Mouse (Mus musculus) intestine, embryonic 14.5 days (tissue): ENCODE results near the gene Adarb1. TPM values are rescaled to one million over a fixed set of nuclear protein-coding genes. Genes with fewer than 3 reads are reported as not detected.
A peak's percentile ranks its signal among the peaks of the same experiment; 100 is the strongest.

Experiments
- ATAC-seq: fragments of 200-750 bp; cut with Nextera tagmentation; replicated peaks from 2 replicates; pipeline ENCODE4 v1.8.0; 2017; ENCODE audit warnings: low read depth, moderate number of reproducible peaks, moderate TSS enrichment, moderate library complexity; ENCODE audit not compliant: low FRiP score, low TSS enrichment
- DNase-seq: peaks from one replicate; pipeline ENCODE4 v3.0.0-alpha.2; 2018; ENCODE audit warnings: low spot score
- H3K27ac ChIP-seq: fragments of 300-500 bp; sonication (generic); 2 replicates; pipeline ENCODE4 v1.5.1; 2014; ENCODE audit warnings: low read depth, mild to moderate bottlenecking, control low read depth
- H3K27me3 ChIP-seq: fragments of 300-500 bp; sonication (generic); replicated peaks from 2 replicates; pipeline ENCODE4 v1.6.1; 2014; ENCODE audit warnings: low read length, control low read depth; ENCODE audit not compliant: control insufficient read depth, insufficient read depth
- H3K36me3 ChIP-seq: fragments of 300-500 bp; sonication (generic); 2 replicates; pipeline ENCODE4 v1.6.1; 2014; ENCODE audit warnings: low read length, control low read depth; ENCODE audit not compliant: control insufficient read depth, insufficient read depth
- H3K4me1 ChIP-seq: fragments of 300-500 bp; sonication (generic); replicated peaks from 2 replicates; pipeline ENCODE4 v1.6.1; 2014; ENCODE audit warnings: low read length, control low read depth, mixed read lengths; ENCODE audit not compliant: control insufficient read depth, insufficient read depth
- H3K4me2 ChIP-seq: fragments of 300-500 bp; sonication (generic); 2 replicates; pipeline ENCODE4 v1.6.1; 2014; ENCODE audit warnings: low read length
- H3K4me3 ChIP-seq: fragments of 300-500 bp; sonication (generic); 2 replicates; pipeline ENCODE4 v1.5.1; 2014; ENCODE audit warnings: low read depth, low read length, control low read depth, mixed read lengths
- H3K9ac ChIP-seq: fragments of 300-500 bp; sonication (generic); 2 replicates; pipeline ENCODE4 v1.6.1; 2014; ENCODE audit warnings: mild to moderate bottlenecking, low read length
- H3K9me3 ChIP-seq: fragments of 300-500 bp; sonication (generic); 2 replicates; pipeline ENCODE4 v1.6.1; 2016; ENCODE audit warnings: low read length, control low read depth; ENCODE audit not compliant: control insufficient read depth
- WGBS: fragments of 180-500 bp; shearing (Covaris S2); extraction: QIAGEN DNeasy Blood & Tissue Kit; methylation state at CpG from one replicate; pipeline ENCODE4 v1.1.7; 2014; 5-methylcytosine and 5-hydroxymethylcytosine counted together
- polyA plus RNA-seq: library from polyadenylated mRNA; unstranded; fragments of >200 nt; fragmentation: Nextera tagmentation; extraction: Ambion mirVana; gene quantifications from 2 replicates; pipeline ENCODE4 v1.2.1, GENCODE M21; 2014

Adarb1 gene
- polyA plus RNA-seq, 1 experiment from 2014 or later: 3.8 TPM

DNA sequence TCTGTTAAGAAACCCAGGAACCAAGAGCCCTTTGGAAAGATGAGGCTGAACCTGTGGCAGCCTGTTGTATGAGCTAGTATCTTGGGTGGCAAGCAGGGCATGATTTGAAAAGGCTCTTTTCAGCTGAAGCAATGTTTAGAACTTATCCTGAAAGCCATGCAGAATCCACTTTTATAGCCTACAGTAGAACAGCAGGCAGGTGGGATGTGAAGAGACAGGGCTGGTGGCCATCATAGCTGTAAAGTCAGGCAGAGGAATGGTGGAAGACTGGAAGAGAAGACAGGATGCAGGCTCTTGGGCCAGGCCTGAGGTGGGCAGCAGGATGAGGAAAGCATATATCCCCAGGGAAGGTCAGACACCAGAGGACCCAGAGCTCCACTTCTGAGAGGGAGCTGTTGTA, 76.4 kb downstream of the Adarb1 start:
- Histone ChIP-seq H3K9me3 (no peaks in the 10 kb centered on the region), H3K27me3 (no peaks in the 10 kb centered on the region), H3K36me3 (no peaks in the 10 kb centered on the region), H3K9ac (no peak overlapping the region), H3K4me2 (no peak overlapping the region), H3K4me1 (no peaks in the 10 kb centered on the region; the same call in 1 of the 2 replicates), H3K27ac (no peak overlapping the region), H3K4me3 (no peak overlapping the region)
- no peak for ATAC-seq
- DNase-seq: no peak

DNA sequence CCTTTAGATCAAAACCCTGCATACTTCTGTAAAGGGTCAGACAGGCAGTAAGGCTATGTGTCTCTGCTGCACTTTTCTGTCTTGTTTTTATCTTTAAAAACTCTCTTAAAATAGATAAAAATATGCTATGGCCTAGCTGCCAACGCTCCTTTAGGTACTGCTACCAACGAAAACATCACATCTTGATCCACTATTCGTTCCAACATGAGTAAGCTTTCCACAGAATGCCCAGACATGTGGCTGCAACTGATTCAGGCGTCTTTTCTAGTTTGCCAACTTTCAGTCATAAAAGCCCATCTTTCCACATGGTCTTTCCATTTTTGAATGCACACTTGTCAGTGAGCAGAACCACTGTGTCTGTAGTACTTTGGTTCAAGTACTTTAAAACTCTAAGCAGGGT, 77.0 kb downstream of the Adarb1 start:
- Histone ChIP-seq H3K27ac (no peak overlapping the region), H3K9me3 (no peaks in the 10 kb centered on the region), H3K4me3 (no peak overlapping the region), H3K36me3 (no peaks in the 10 kb centered on the region), H3K4me2 (no peak overlapping the region), H3K27me3 (no peaks in the 10 kb centered on the region), H3K4me1 (no peaks in the 10 kb centered on the region; the same call in 1 of the 2 replicates), H3K9ac (no peak overlapping the region)
- ATAC-seq: no peak
- WGBS: 88% methylated on average over 4 of the region's 4 CpGs
- DNase-seq: no peak

DNA sequence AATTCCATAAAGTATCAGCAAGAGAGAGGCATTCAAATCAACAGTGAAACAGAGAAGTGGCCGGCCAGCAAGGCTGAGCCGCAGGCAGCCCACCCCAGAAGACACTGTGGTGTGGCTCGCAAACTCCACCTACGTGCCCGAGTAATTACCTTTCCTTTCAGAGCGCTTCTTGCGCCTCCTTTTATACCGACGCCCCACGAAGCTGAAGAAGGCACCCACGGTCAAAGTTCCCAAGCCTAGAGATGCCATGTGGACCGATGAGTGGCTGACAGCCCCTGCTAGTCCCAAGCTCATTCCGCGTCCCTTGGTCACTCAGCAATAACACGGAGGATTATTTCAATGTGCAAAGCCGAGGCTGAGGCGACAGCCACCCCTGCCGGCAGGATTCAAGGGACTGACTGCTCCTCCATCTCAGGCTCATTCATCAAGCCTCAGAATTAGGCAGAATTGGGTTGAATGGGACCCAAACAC, 78.2 kb downstream of the Adarb1 start:
- Histone ChIP-seq H3K27me3 (no peaks in the 10 kb centered on the region), H3K27ac (no peak overlapping the region), H3K4me3 (peak overlapping the region; percentile 22), H3K4me2 (peak overlapping the region; percentile 52), H3K9me3 (no peaks in the 10 kb centered on the region), H3K36me3 (no peaks in the 10 kb centered on the region), H3K9ac (peak overlapping the region; percentile 27; the same call in 1 of the 2 replicates), H3K4me1 (no peaks in the 10 kb centered on the region; the same call in 1 of the 2 replicates)
- DNase-seq (peak; percentile 58), ATAC-seq (no peak)
- WGBS: 24% methylated on average over 18 of the region's 18 CpGs

DNA sequence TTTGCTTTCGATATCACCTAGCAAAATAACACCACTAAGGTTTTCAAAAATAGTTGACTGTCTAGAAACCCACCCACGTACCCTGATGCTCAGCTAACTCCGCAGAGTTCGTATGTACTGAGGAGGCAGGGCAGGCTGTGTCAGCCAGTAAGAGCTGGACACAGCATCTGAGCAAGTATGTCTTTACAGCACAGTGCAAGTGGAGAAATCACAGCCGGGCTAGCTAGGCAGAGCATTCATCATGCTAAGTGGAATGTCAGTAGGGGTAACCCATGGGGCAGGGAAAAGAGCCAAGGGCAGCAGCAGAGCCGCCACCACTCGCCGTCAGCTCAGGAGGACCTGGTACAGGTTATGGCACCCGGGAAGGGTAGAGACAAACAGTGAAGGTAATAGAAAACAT, 84.6 kb downstream of the Adarb1 start:
- Histone ChIP-seq H3K4me2 (0 out of 2 replicates have a peak overlapping the region, but pooled peaks have one; percentile 14), H3K9me3 (no peaks in the 10 kb centered on the region), H3K4me1 (no peaks in the 10 kb centered on the region), H3K27ac (no peak overlapping the region), H3K9ac (no peak overlapping the region), H3K36me3 (no peaks in the 10 kb centered on the region), H3K27me3 (no peaks in the 10 kb centered on the region), H3K4me3 (no peak overlapping the region)
- 39% methylated on average over 9 of the region's 9 CpGs for WGBS
- DNase-seq: no peak
- ATAC-seq: no peak

DNA sequence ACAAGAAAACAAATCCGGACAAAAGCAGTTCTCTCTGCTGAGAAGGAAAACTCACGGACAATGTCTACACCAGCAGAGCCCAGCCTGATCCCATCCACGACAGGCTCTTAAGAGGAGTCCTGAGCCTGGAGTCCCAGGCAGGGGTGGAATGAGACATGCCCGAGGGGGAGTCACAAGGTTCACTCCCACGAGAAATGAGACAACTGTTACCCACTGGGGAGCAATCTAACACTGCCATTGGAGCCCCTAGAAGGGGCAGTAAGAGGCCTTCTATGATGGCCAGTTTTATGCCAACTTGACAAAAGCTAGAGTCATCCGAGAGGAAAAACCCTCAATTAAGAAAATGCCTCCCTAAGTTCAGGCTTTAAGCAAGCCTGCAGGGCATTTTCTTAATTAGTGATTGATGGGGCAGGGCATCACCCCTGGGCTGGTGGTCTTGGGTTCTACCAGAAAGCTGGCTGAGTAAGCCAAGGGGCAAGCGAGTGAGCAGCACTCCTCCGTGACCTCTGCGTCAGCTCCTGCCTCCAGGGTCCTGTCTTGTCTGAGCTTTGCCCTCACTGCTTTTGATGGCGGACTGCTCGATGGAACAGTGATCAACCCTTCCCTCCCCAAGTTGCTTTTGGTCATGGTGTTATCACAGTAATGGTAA, 88.5 kb downstream of the Adarb1 start:
- H3K4me1 ChIP-seq: no peaks in the 10 kb centered on the region
- no peaks in the 10 kb centered on the region for H3K27me3 ChIP-seq
- WGBS: 72% methylated on average over 11 of the region's 11 CpGs
- H3K9me3 ChIP-seq: no peaks in the 10 kb centered on the region
- no peak overlapping the region for H3K27ac ChIP-seq
- H3K4me2 ChIP-seq: no peak overlapping the region
- no peak for DNase-seq
- no peak for ATAC-seq
- H3K9ac ChIP-seq: no peak overlapping the region
- no peaks in the 10 kb centered on the region for H3K36me3 ChIP-seq
- no peak overlapping the region for H3K4me3 ChIP-seq

DNA sequence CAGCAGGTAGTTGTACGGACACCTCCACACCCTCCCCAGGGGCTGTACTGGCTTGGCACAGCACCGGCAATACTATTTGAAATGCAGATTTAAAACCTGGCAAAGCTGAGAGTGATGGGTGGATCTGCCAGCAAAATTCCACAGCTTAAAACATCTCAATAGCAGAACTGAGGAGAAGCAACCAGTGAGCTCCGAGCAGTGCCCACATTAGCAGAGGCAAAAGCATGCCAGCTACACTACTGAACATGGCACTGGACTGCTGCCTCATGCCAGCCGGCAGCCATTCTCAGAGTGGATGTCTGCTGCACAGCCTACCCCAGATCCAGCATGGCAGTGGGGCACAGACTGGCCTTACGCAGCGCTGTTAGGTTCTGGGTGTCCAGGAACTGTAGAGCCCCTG, 93.4 kb downstream of the Adarb1 start:
- 91% methylated on average over 6 of the region's 6 CpGs for WGBS
- no peak for DNase-seq
- Histone ChIP-seq H3K27me3 (no peaks in the 10 kb centered on the region), H3K36me3 (no peaks in the 10 kb centered on the region), H3K9me3 (no peaks in the 10 kb centered on the region), H3K4me2 (no peak overlapping the region), H3K9ac (no peak overlapping the region), H3K4me3 (no peak overlapping the region), H3K27ac (no peak overlapping the region), H3K4me1 (no peaks in the 10 kb centered on the region)
- ATAC-seq: no peak; the same call in 1 of the 2 replicates

DNA sequence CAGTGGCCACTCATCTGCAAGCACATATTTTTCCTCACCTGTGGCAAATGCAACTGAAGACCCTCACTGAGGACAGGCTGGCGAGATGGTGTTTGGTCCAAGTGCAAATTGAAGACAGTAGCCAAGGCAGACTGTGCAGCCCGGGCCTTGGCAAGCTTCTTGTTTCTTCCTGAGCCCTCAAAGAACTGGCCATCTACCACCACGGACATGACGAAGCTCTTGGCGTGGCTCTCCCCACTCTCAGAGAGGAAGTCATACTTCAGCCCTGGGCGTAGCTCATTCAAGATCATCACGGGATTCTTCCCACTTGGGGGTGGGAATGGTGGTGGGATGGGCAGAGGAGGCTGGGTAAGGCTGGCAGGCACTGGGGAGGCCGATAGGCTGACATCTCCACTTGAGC, 96.5 kb downstream of the Adarb1 start:
- 85% methylated on average over 8 of the region's 8 CpGs for WGBS
- no peak overlapping the region for H3K4me3 ChIP-seq
- H3K9ac ChIP-seq: no peak overlapping the region
- H3K4me2 ChIP-seq: no peak overlapping the region
- no peaks in the 10 kb centered on the region for H3K27me3 ChIP-seq
- H3K36me3 ChIP-seq: no peaks in the 10 kb centered on the region
- ATAC-seq (no peak), DNase-seq (no peak)
- no peaks in the 10 kb centered on the region for H3K9me3 ChIP-seq
- no peaks in the 10 kb centered on the region for H3K4me1 ChIP-seq
- H3K27ac ChIP-seq: no peak overlapping the region

DNA sequence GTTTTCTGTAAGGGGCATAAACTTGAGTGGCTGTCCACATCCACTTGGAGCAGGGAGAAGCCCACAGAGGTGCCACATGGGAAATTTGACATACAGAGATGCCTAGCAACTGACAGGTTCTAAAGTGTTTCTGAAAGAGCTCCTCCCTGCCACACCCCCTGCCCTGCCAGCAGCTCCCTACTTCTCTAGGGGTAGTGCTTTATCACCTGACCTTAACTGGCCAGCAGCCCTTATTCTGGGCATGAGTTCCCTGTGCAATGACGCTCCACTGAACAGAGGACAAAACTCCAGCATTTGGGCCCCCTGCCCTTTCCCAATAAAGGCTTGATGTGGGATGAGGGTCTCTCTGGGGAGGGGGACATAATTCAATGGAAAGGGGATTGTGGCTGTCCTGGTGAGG, 97.1 kb downstream of the Adarb1 start:
- H3K36me3 ChIP-seq: no peaks in the 10 kb centered on the region
- WGBS: 79% methylated on average over 1 of the region's 1 CpGs

DNA sequence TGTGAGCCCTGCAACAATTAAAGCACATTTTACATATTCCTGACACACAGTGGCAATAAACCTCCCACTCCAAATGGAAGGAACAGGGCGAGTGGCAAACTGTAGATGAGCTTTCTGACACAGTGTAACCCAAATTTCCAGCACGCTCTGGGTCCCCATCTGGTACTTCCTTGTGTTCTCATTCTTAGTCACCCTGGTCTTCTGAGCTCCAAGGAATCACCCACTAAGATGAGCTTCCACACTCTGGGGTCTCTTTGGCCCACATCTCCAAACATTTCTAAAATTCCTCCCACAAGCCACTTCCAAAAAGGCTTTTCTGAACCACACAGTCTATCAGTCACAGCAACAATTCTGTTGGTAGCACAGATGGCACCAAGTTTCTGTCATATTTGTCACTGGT, 102.4 kb downstream of the Adarb1 start:
- Histone ChIP-seq H3K36me3 (no peaks in the 10 kb centered on the region), H3K9me3 (no peaks in the 10 kb centered on the region), H3K4me2 (no peak overlapping the region), H3K4me3 (no peak overlapping the region), H3K4me1 (no peaks in the 10 kb centered on the region), H3K9ac (no peak overlapping the region), H3K27ac (no peak overlapping the region), H3K27me3 (no peaks in the 10 kb centered on the region)
- ATAC-seq: no peak
- no peak for DNase-seq
- 75% methylated on average over 2 of the region's 2 CpGs for WGBS

More for the DNA sequence above, 97.1 kb downstream of the Adarb1 start:
- Histone ChIP-seq H3K9ac (no peak overlapping the region), H3K27ac (no peak overlapping the region), H3K4me3 (no peak overlapping the region), H3K4me1 (no peaks in the 10 kb centered on the region), H3K9me3 (no peaks in the 10 kb centered on the region), H3K27me3 (no peaks in the 10 kb centered on the region), H3K4me2 (no peak overlapping the region)
- ATAC-seq (no peak), DNase-seq (no peak)
